Mouse (Mus musculus): ENCODE measurements around the gene Map3k4.

- TF ChIP-seq CTCF (IDR thresholded peaks at IDR 0.05; ENCODE audit: control insufficient read depth, insufficient read depth, low read length) (no peak), POLR2A (IDR thresholded peaks at IDR 0.05; ENCODE audit: borderline replicate concordance, control insufficient read depth, low read depth, low read length) (no peak)
These were observed 93.4 kb downstream of the Map3k4 start for GRCm38 (mm10) chr17:12225227-12225626.
